Mouse (Mus musculus) heart, adult 11 months (tissue): ENCODE results near the gene Ffar4.

Experiments
- DNase-seq: peaks from one replicate; pipeline ENCODE4 v3.0.0; 2022

Ffar4 gene

DNA sequence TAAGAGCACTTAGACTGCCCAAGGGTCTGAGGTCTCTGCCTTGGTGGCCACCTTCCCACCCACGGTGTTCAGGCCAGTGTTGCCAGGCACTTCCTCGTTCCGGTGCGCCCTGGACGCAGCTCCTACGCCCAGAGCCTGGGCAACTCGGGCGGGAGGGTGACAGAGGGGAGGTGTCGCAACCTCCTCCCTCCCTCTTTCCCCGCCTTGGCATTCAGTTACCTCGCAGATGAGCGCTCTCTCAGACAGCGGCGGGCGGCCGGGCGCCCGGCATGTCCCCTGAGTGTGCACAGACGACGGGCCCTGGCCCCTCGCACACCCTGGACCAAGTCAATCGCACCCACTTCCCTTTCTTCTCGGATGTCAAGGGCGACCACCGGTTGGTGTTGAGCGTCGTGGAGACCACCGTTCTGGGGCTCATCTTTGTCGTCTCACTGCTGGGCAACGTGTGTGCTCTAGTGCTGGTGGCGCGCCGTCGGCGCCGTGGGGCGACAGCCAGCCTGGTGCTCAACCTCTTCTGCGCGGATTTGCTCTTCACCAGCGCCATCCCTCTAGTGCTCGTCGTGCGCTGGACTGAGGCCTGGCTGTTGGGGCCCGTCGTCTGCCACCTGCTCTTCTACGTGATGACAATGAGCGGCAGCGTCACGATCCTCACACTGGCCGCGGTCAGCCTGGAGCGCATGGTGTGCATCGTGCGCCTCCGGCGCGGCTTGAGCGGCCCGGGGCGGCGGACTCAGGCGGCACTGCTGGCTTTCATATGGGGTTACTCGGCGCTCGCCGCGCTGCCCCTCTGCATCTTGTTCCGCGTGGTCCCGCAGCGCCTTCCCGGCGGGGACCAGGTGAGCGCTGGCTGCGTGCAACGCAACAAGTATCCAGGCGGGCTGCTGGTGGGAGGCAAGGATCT lies at the start of gene Ffar4:
Gene Ffar4 (plus strand): TSS at position 214 of the 901 bp plus-strand sequence.
- no peak for DNase-seq

DNA sequence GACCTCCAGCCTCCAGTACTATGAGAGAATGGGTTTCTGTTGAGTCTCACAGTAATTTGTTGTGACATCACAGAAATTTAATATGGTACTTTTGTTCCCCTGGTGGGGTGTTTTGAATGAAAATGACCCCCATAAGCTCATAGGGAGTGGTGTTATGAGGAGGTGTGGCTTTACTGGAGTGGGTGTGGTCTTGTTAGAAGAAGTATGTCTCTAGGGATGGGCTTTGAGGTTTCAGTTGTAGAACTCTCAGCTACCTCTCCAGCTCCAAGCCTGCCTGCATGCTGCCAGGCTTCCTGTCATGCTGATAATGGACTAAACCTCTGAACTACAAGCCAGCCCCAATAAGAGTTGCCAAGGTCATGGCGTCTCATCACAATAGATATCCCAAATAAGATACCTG lies 47.2 kb upstream of the Ffar4 start:
- DNase-seq: peak; percentile 70

DNA sequence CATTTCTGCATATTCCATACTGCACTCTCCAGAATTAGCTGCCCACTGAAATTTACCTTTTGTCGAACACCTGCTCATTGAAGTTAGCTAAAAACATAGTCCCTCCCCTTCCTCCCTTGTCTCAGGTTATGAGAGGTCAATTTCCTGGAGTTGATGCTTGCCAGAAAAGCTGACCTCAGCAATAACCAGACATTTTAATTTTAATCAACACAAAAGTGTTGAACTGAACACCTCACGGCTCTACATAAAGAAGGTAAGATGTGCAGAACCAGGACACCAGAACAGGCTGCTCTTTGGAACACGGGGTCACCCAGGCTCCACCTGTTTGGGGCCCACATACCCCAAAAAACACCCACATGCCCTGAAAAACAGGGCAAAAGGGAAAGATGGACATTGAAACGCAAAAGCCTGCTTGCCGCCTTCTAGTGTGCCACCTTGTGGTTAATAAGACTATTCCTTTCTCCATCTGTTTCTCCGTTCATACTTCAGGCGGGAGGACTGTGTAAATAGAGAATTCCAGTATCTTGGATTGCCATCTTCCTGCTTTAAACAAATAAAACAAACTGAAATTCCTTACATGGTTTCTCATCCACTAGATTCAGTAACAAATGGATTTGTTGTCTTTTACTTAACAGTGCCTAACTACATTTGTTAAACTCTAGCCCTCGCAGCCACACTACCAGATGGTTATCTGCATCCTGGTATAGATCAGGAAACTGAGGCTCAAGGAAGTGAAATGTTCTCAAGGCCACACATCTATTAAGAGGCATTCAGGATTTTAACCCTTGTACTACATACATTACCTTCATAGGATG lies 43.4 kb upstream of the Ffar4 start:
- DNase-seq: peak; percentile 86

DNA sequence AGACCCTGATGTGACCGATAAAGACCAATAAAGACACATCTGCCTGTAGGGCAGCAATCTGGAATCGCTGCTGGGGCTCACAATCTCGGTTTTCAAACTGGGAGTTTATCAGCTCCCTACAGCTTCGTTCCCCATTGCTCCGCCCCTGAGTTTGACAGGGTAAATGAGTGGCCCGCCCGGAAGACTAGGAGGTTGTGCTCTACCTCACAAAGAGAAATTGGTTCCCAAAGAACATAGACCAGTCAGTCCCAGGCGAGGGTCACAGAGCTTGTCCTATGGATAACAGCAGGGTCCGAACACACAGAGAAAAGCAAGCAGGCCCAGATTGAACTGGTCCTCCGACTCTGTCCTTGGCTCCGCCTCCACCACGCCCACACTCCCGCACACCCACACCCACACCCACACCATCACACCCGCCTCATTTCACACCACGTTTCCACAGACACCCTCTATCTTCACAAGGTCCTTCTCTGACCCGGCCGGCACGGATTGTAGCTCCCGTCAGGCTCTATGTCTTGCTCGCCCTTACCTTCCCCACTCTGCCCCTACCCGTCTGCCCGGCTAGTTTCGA lies 42.6 kb upstream of the Ffar4 start:
- no peak for DNase-seq

DNA sequence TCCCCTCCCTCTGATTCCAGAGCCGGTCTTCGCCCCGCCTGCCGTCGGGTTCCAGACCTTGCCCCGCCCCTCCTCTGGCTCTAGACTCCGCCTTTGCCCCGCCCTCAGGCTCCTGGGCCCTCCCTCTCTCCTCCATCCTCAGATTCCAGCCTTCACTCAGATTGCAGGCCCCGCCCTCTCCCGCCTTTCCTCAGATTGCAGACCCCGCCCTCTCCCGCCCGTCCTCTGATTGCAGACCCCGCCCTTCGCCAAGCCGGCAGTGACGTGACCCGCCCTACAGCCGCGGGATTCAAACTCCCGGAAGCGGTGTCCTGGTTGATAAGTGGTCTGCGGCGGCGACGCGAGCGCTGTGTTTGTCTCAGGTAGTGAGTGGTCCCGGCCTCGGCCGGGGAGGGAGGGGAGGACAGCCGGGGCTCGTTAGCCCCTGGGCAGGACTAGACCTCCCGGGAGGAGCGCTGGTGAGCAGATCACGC lies 42.1 kb upstream of the Ffar4 start, which contains the start of gene Cep55:
Gene Cep55 (plus strand): TSS at position 292 of the 473 bp plus-strand sequence.
- DNase-seq: peak; percentile 99

DNA sequence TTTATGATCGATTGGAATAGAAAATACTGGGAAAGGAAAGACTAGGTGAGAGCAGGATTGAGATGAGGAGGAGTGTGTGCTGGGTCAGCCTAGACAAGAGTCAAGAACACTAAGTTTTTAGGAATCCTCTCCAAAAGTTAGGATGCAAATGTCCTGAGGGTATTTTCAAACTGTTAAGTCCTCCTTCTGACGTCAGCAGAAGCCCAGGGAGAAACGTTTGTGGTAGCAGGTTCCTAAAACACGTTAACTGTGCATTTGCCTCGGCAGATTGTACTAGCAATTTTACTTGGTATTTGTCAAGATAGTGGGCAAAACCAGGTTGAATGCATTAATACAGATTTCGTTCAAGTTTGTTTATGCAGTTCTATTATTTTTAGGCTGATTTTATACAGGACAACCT lies 41.1 kb upstream of the Ffar4 start:
- DNase-seq: peak; percentile 57

DNA sequence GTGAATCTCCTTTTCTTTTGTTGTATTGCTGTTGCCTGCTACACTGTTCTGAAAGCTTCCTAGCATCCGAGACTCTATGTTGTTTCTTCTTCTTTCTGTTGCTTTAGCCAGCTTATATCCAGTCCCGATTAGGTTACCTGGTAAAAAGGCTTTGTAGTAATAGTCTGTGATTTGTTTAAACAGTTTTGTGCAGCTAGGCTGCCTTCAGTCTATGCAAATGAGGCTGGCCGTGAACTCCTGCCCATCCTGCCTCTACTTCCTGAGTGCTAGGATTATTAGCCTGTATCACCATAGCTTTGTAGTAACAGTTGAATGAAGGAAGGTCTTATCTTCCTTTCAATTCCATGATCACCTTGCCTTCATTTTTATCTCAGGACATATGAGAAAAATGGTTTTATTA lies 40.6 kb upstream of the Ffar4 start:
- no peak for DNase-seq

DNA sequence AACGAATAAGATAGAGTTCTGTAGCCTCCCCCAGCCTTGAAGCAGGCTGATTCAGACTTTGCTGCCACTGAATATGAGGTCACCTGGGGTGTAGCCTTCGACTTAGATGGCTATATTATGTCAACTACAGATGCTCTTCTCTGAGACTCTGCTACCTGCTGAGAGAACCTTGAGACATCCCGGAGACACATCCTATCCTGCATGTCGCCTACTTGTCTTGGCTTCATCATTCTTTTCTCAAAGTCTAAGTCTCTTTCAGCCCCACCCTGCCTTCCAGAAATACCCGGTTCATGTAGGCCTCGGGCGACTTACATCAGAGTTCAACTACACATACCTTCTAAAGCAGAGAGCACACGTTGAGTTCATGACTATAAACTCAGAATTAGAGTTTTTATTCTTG lies 39.9 kb upstream of the Ffar4 start:
- DNase-seq: no peak

DNA sequence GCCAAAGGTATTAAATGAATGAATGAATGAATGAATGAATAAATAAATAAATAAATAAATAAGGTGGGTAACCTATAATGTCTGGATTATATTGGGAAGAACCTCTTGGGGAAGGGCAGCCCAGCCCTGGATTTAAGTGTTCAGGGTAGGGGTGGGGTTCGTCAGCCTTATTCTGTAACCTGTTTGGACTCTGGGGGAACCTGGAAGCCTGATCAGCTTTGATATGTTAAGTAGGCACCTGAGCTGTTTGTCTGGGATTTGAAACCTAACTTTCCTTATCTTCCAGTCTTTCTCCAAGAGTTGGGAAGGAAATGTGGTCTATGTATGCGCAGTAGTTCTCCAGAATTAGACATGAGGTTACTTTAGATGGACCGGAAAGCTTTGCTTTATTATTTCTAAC lies 33.7 kb upstream of the Ffar4 start:
- no peak for DNase-seq

DNA sequence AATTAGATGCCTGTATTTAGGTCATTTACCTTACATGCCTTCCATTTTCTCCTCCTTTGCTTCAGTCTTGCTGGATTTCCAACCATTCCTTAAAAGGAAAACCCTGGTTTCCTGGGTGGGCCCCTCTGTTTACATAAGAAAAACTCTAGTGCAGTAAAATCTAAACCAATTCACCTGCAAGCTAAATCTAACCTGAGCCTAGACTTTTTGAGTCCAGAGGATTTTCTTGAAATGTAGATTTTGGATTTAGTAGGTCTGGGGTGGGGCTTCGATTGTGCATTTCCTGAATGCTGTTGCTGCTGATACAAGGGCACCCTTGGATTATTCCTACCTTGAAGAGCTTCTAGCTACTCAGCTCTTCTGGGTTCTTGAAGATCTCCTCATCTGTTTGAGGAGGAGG lies 32.8 kb upstream of the Ffar4 start:
- DNase-seq: no peak

DNA sequence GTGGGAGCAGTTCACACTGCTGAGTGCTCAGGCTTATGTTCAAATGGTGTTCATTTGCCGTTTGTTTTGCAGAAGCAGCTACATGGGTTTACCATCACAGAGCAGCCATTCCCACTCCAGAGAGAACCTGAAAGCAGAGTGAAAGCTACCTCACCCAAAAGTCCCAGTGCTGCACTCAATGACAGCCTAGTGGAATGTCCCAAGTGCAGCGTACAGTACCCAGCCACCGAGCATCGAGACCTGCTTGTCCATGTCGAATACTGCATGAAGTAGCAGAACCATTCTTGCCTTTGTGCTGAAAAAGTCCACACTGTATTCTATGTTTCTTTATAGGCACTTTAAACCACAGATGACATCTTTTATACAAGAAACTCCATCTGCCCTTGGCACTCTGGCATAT lies 23.6 kb upstream of the Ffar4 start:
- DNase-seq: peak; percentile 55

DNA sequence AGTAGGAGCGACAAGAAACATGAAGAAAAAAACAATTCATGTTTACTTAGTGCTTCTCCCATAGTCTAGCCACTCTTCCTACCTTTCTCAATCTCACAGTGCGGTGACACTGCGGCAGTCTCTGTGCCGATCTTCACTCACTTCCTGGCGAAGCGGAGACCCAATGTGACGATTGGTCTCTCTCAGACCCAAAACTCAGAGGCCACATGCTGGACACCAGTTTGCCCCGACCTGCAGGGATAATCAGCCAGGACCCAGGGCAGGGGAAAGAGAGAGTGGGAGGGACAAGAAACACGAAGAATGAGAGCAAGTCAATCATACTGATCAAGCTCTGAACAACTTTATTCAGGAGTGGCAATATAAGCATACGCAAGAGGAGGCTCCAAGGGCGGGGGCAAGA lies 21.8 kb upstream of the Ffar4 start:
- DNase-seq: peak; percentile 56

DNA sequence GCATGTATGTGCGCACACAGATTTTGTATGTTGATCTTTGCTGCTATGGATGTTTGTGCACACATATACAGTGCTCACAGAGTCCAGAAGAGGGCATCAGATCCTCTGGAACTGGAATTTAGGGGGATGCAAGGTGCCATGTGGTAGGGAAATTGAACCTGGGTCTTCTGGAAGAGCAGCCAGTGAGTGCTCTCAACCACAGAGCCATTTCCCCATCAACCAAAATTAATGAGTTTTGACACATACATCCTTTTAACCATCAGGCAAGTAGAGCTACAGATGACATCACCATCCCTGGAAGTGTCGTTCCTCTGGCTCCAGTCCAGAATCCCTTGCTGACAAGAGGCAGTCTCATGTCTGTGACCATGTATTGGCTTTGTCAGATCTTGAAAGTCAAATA lies 20.6 kb upstream of the Ffar4 start:
- peak; percentile 58 for DNase-seq

DNA sequence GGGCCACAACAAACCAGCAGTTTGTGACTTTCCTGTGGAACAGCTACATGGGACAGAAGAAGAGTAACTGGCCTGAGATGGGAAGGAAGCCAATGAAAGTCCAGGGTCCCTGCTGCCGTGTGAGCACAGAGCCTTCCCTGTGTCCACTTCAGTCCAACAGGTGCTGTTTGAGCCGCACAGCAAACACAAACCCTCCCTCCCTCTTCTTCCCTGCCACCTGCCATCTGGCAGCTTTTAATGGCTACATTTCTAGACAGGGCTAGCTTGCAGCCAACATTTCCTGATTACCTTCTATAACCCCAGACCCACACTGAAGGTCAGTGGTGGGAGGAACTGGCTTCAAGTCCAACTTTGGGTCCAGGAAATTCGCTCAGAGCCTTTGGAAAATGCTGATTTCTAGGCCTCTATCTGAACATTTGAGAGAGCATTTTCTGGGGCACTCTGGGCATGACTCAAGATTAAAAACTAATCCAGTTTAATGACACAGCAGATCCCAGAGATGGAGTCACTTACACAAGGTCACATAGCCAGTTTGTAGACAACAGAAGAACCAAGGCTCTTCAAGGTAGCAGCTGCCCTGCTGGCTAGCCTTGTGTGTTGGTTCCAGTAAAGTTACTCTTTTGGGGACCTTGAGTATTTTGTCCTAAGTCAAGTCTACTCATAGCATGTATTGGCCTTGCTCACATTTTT lies 18.9 kb upstream of the Ffar4 start:
- DNase-seq: peak; percentile 64

DNA sequence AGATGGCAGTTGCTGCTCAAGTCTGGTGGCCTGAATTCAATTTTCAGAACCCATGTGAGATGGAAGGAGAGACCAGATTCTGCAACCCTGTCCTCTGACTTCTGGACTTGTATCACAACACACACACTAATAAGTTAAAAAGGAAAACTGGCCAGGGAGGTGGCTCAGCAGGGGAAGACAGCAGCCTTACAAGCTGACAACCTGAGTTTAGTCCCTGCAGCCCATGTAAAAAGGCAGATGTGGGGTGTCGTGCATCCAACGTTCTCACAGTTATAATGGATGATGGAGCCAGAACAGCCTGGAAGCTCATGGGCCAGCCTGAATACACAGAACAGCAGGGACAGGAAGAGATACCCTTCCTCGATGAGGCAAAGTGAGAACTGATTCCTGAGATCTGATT lies 15.5 kb upstream of the Ffar4 start:
- peak; percentile 58 for DNase-seq

DNA sequence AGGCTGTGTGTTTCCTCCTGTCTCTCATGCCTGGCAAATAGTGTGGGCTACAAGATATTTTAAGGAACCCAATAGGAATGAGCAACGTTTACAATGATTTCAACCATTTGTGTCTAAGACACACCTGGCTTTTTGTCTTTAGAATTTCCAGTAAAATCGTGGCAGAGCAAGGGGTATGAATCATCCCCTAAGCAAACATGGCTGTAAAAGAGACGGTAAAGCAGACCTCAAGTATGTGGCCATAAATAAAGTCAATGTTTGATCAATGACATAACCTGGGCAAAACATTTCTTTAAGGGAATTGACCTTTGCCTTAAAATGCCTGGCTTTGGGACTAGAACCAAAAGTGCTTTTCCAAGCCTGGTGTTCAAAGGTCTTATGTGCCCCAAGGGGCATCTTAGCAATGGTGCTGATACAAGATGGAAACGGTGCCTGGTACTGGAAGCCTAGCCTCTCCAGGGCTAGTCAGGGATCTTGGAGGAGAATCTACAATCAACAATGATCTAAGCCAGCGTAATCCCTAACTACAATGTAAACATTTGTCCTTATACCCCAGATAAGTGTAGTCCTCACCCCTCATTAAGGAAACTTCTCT lies 13.8 kb upstream of the Ffar4 start:
- DNase-seq: no peak

DNA sequence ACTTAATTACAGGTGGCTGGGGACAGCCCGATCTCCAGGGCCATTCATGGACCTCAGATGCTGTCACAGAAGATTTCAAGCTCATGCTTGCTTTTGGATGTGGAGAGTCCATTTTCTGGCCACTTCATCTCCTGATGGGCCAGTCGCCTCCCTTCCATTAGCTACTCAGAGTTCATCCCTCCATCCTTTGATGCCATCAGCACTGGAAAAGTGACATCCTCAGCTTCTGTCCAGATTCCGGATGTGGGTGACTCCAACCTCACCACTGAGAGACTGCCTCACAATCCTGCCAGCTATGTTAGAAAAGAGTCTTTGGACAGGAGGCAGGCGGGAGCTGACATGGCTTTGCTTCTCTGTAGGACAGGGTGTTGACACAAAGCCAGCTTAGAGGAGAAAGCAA lies 11.0 kb upstream of the Ffar4 start:
- peak; percentile 84 for DNase-seq

DNA sequence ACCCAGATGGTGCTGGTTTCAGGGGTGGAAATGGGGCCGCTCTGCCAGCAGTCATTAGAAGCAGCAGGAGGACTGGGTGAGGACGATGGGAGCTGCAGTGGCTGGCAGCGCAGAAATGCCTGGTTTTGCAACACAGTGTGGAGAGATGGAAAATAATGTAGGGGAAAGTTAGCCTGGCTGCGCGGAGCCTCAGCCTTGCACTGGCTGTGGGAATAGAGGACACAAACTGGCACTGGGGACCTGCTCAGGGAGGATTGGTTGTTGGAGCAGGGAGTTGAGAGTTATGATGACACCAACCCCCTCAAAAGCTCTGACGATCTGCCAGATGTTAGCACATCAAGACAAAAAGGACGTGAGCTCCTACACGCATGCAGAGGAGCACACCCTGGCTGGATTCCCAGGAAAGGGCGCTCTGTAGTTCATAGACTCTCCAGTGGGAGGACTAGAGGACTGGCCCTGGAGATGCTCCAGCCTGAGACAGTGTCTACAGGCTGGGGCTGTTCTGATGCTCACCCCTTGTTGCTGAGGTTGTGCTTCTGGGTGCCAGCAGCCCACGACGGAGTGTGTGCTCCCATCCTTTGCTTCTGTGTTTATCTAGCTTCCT lies 9.8 kb upstream of the Ffar4 start:
- peak; percentile 88 for DNase-seq

DNA sequence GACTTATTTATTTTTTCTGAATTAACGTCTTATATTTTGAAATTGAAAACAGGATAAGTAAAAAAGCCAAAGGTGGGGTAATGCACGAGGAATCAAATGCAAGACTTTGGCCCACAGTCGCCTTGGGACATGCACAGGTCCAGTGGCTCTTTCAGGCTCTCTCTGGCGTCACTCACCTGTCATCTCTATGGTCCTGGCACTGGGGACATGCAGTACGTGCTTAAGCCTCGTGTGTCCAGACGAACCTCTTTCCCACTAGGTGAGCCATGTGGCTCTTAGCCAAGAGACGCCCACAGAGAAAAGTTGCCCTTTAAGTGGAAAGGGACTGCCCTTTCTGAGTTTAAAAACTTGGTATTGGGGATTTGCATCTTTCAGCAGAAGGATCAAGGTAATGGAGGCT lies 7.5 kb upstream of the Ffar4 start:
- peak; percentile 79 for DNase-seq

DNA sequence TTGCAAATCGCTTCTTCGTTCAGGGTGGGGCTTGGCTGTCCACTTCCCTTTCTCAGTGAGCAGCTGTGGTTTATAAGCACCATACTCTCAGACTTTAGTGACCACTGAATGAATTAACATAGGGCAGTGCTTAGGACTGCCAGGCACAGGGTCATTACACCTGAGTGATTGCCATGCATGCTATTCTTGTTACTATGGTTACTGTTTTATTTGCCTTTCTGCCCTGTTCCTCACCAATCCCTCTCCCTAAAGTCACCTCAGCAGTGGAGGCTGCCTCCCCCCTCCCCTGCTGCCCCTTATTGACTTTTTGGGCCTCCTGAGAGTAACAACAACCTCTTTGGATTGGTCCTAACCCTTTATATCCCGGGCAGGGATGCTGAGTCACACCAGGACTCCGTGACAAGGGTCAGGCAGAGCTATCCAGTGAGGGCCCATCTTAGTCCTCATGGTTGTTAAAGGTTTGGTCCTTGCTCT lies 5.3 kb upstream of the Ffar4 start:
- DNase-seq: no peak

DNA sequence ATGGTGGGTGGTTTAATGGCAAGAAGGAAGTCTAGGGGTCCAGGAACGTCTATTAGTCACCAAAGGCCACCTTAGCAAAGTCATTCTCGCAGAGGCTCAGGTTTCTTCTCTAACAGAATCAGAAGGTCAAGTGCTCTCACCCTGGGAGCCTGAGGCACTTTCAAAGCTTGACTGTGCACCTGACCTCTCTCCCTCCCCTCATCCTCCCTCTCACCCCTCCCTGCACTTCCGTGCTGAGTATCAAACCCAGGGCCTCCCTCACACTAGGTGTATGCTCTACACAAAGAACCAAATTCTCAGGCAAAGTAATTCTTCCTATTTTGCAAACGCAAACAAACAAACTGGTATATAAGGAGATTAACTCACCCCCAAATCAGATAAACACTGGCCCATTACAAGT lies 640 bp upstream of the Ffar4 start:
- DNase-seq: no peak

DNA sequence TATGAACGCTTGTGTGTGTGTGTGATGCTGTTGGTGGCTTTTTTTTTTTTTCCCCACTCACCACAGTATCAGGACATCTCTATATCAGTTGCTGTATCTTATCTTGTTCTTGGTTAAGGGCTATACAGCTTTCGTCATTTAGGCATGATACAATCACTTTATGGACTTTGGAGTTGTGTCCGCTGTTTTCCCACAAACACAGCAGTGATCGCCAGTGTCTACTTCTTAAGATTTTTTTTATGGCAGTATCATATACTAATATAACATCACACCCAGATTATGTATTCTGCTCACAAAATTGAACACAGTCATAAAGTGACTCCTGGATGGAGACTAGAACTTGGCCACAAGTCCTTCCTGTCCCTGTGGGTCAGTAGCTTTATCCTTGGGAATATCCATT lies 11.0 kb downstream of the Ffar4 start:
- no peak for DNase-seq
